Mouse (Mus musculus): ENCODE measurements around the gene Acadl. TPM values are rescaled to one million over a fixed set of nuclear protein-coding genes. Genes with fewer than 3 reads are reported as not detected.

Acadl gene
- polyA plus RNA-seq, 1 experiment, result 30.0 TPM

DNA sequence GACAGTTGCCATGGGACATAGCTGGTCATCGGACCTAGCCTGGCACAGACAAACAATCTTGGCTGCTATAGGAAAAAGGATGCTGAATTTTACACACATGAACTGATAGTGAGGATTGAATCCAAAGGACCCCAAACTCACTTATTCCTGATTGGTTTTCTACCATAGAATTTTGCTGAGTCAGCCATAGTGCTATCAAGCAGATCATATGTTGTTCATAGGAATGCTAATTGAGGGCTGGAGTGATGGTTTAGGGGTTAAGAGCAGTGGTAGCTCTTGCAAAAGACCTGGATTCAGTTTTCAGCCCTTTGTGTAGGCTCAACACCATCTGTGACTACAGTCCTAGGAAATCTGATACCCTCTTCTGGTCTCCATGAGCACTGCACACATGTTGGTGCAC is 24.1 kb upstream of the Acadl start:
- H3K27ac ChIP-seq (ENCODE audit: insufficient read depth, low read length), result no peak overlapping the region
- TF ChIP-seq CTCF (IDR thresholded peaks at IDR 0.05; ENCODE audit: extremely low read depth, insufficient read depth, low read length) (no peak), POLR2A (IDR thresholded peaks at IDR 0.05; ENCODE audit: extremely low read depth, insufficient read depth, low read length) (no peak)

DNA sequence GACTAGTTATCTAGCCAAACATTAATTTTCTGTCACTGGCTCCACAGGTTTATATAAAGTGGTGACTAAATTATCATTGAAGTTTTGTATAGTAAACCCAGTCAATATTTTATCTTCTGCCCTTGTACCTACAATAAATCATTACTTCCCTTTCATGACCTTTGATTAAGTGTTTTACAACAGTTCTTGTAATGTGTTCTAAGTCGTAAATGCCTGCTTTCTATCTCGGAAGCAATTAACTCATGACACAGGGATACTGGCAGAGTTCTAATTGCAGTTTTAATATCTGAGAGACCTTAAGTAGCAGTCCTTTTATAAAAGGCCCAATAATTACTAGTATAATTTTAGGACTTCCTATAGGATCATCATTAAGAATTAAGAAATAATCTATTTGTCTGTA is 17.1 kb upstream of the Acadl start:
- no peak for TF ChIP-seq POLR2A (IDR thresholded peaks at IDR 0.05; ENCODE audit: extremely low read depth, insufficient read depth, low read length)
- TF ChIP-seq CTCF (IDR thresholded peaks at IDR 0.05; ENCODE audit: extremely low read depth, insufficient read depth, low read length), result no peak
- no peak overlapping the region for H3K27ac ChIP-seq (ENCODE audit: insufficient read depth, low read length)
- no peak overlapping the region for H3K4me3 ChIP-seq (ENCODE audit: insufficient read depth, low read length)
- H3K4me1 ChIP-seq (ENCODE audit: control insufficient read depth, insufficient read depth, low read length), result no peaks in the 10 kb centered on the region

More for the DNA sequence above, 24.1 kb upstream of the Acadl start:
- Histone ChIP-seq H3K4me3 (ENCODE audit: insufficient read depth, low read length) (no peak overlapping the region), H3K4me1 (ENCODE audit: control insufficient read depth, insufficient read depth, low read length) (no peaks in the 10 kb centered on the region)

GRCm38 (mm10) chr1:66874740-66875139 is 11.7 kb upstream of the Acadl start:
- TF ChIP-seq CTCF (IDR thresholded peaks at IDR 0.05; ENCODE audit: extremely low read depth, insufficient read depth, low read length) (no peak), POLR2A (IDR thresholded peaks at IDR 0.05; ENCODE audit: extremely low read depth, insufficient read depth, low read length) (no peak)
- no peak overlapping the region for H3K4me3 ChIP-seq (ENCODE audit: insufficient read depth, low read length)
- no peak overlapping the region for H3K27ac ChIP-seq (ENCODE audit: insufficient read depth, low read length)
- H3K4me1 ChIP-seq (ENCODE audit: control insufficient read depth, insufficient read depth, low read length), result no peaks in the 10 kb centered on the region

- no peaks in the 10 kb centered on the region for H3K4me1 ChIP-seq (ENCODE audit: control insufficient read depth, insufficient read depth, low read length)
- no peak overlapping the region for H3K27ac ChIP-seq (ENCODE audit: insufficient read depth, low read length)
- TF ChIP-seq POLR2A (IDR thresholded peaks at IDR 0.05; ENCODE audit: extremely low read depth, insufficient read depth, low read length), result no peak
- TF ChIP-seq CTCF (IDR thresholded peaks at IDR 0.05; ENCODE audit: extremely low read depth, insufficient read depth, low read length), result no peak
- H3K4me3 ChIP-seq (ENCODE audit: insufficient read depth, low read length), result no peak overlapping the region
Measured at GRCm38 (mm10) chr1:66871591-66871990, 8.5 kb upstream of the Acadl start.

GRCm38 (mm10) chr1:66865633-66866032 is 2.6 kb upstream of the Acadl start:
- no peaks in the 10 kb centered on the region for H3K4me1 ChIP-seq (ENCODE audit: control insufficient read depth, insufficient read depth, low read length)
- no peak for TF ChIP-seq CTCF (IDR thresholded peaks at IDR 0.05; ENCODE audit: extremely low read depth, insufficient read depth, low read length)
- TF ChIP-seq POLR2A (IDR thresholded peaks at IDR 0.05; ENCODE audit: extremely low read depth, insufficient read depth, low read length), result no peak
- H3K4me3 ChIP-seq (ENCODE audit: insufficient read depth, low read length), result no peak overlapping the region
- H3K27ac ChIP-seq (ENCODE audit: insufficient read depth, low read length), result no peak overlapping the region

- no peaks in the 10 kb centered on the region for H3K4me1 ChIP-seq (ENCODE audit: control insufficient read depth, insufficient read depth, low read length)
- H3K4me3 ChIP-seq (ENCODE audit: insufficient read depth, low read length), result peak overlapping the region; percentile 43; the same call in 1 of the 2 replicates
- TF ChIP-seq POLR2A (IDR thresholded peaks at IDR 0.05; ENCODE audit: extremely low read depth, insufficient read depth, low read length) (no peak), CTCF (IDR thresholded peaks at IDR 0.05; ENCODE audit: extremely low read depth, insufficient read depth, low read length) (no peak)
- H3K27ac ChIP-seq (ENCODE audit: insufficient read depth, low read length), result no peak overlapping the region
Measured at GRCm38 (mm10) chr1:66863741-66864495, 841 bp upstream of the Acadl start.

DNA sequence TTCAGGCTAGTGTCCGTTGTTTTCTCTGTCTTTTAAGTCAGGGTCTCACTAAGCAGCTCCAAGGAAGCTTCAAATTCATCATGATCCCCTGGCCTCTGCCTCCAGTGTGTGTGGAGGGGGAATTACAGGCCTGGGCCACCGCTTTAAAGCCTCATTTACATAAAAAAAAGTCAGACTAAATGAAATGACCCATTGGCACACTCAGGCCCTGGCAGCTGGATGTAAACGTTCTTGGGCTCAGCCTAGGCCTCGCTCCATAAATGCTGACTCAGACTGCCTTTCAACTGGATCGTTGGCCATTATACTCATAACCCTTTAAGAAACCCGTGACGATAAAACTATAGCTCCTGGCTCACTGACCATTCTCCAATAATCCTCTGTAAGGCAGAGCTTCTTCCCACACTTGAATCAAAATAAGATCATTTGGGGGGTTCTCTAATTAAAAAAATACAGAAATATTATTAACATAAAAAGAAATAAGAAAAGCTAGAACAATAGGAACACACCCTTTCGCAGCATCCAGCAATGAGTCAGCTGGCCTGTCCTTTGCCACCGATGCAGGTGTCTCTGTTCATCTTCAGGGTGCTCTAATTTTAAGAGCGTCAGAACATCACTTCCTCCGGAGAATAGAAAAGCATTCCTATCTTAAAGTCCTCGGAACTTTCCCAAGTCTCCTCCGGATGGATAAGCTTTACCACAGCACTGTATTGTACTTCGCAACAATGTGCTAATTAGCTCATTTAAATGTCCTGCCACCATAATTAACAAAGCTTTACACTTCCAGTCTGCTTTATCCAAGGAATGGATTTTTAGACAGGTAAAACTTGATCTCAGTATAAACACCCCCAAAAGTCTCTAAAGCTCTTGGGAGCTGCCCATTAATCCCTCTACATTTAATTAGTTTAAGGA is 1.1 kb downstream of the Acadl start:
- Histone ChIP-seq H3K4me3 (ENCODE audit: insufficient read depth, low read length) (peak overlapping the region; percentile 43), H3K27ac (ENCODE audit: insufficient read depth, low read length) (no peak overlapping the region), H3K4me1 (ENCODE audit: control insufficient read depth, insufficient read depth, low read length) (no peaks in the 10 kb centered on the region)
- TF ChIP-seq POLR2A (IDR thresholded peaks at IDR 0.05; ENCODE audit: extremely low read depth, insufficient read depth, low read length) (no peak), CTCF (IDR thresholded peaks at IDR 0.05; ENCODE audit: extremely low read depth, insufficient read depth, low read length) (no peak)

GRCm38 (mm10) chr1:66847506-66847905 is 15.6 kb downstream of the Acadl start:
- Histone ChIP-seq H3K27ac (ENCODE audit: insufficient read depth, low read length) (no peak overlapping the region), H3K4me3 (ENCODE audit: insufficient read depth, low read length) (no peak overlapping the region), H3K4me1 (ENCODE audit: control insufficient read depth, insufficient read depth, low read length) (no peaks in the 10 kb centered on the region)
- TF ChIP-seq CTCF (IDR thresholded peaks at IDR 0.05; ENCODE audit: extremely low read depth, insufficient read depth, low read length), result no peak
- TF ChIP-seq POLR2A (IDR thresholded peaks at IDR 0.05; ENCODE audit: extremely low read depth, insufficient read depth, low read length), result no peak

DNA sequence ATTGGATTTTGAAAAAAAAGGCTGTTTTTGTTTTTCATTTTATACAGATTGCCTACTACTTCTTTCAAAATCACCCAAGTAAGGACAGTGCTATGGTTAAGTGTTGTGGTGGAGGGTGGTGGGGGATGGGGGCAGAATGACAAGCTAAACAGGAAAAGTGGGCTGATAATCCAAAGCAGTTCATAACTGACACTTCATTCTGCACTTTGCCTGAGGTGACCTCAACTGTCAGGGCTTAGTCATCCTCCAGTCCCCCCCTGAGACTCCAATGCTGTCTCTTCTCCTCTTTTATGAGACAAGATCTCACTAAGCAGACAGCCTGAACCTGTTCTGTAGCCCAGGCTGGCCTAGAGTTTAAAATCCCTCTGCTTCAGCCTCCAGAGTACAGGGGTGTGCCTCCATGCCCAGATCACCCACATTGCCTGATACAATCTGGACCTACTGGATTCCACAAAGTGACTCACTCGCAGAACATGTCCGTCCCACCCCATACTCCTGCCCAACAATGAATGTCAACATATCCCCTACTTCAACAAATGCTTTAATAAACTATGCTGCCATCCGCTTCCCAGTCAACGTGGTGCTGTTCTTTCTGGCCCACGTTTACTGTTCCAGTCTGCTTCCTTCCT is 17.3 kb downstream of the Acadl start:
- H3K4me3 ChIP-seq (ENCODE audit: insufficient read depth, low read length), result no peak overlapping the region
- TF ChIP-seq CTCF (IDR thresholded peaks at IDR 0.05; ENCODE audit: extremely low read depth, insufficient read depth, low read length), result no peak
- no peak for TF ChIP-seq POLR2A (IDR thresholded peaks at IDR 0.05; ENCODE audit: extremely low read depth, insufficient read depth, low read length)
- no peaks in the 10 kb centered on the region for H3K4me1 ChIP-seq (ENCODE audit: control insufficient read depth, insufficient read depth, low read length)
- H3K27ac ChIP-seq (ENCODE audit: insufficient read depth, low read length), result no peak overlapping the region

All from cortical plate, adult 2 months (tissue).